Mouse (Mus musculus) brain, embryonic 14.5 days (tissue): ENCODE data around the gene Smap1.

ENCODE experiments used
- CTCF ChIP-seq: fragments of 200-500 bp; IDR thresholded peaks from 2 replicates; pipeline ENCODE4 v1.5.1; 2012; ENCODE audit warnings: inconsistent platforms, mild to moderate bottlenecking, moderate library complexity, borderline replicate concordance; ENCODE audit not compliant: insufficient read depth, insufficient read length; ENCODE audit errors: extremely low read depth
- POLR2A ChIP-seq: fragments of 200-500 bp; IDR thresholded peaks from 2 replicates; pipeline ENCODE4 v1.6.1; 2012; ENCODE audit warnings: mild to moderate bottlenecking, inconsistent platforms, borderline replicate concordance; ENCODE audit not compliant: poor library complexity, insufficient read depth, insufficient read length, severe bottlenecking; ENCODE audit errors: extremely low read depth

- TF ChIP-seq POLR2A, result no peak
- no peak for TF ChIP-seq CTCF
Observed at GRCm38 (mm10) chr1:23834246-23834645, 87.9 kb downstream of the Smap1 start.
